Mouse (Mus musculus) heart, embryonic 10.5 days (tissue): ENCODE data around the gene Pcare. TPM values are rescaled to one million over a fixed set of nuclear protein-coding genes. Genes with fewer than 3 reads are reported as not detected.
"Not testable (repeated sequence)": the region's sequence is repeated elsewhere in the genome, so short reads cannot be mapped to it uniquely, and the experiment has no call there.

ENCODE experiments used
- DNase-seq: peaks from one replicate; pipeline ENCODE4 v3.0.0-alpha.2; 2017; ENCODE audit warnings: low spot score
- H3K27ac ChIP-seq: fragments of 300-500 bp; sonication (generic); 2 replicates; pipeline ENCODE4 v1.5.1; 2016; ENCODE audit warnings: mild to moderate bottlenecking
- H3K27me3 ChIP-seq: fragments of 300-500 bp; sonication (generic); 2 replicates; pipeline ENCODE4 v1.6.1; 2016; ENCODE audit warnings: mild to moderate bottlenecking; ENCODE audit not compliant: poor library complexity, insufficient read depth, severe bottlenecking
- H3K36me3 ChIP-seq: fragments of 300-500 bp; sonication (generic); 2 replicates; pipeline ENCODE4 v1.6.1; 2016; ENCODE audit warnings: mild to moderate bottlenecking, moderate library complexity
- H3K4me1 ChIP-seq: fragments of 300-500 bp; sonication (generic); 2 replicates; pipeline ENCODE4 v1.6.1; 2016; ENCODE audit warnings: mild to moderate bottlenecking
- H3K4me3 ChIP-seq: fragments of 300-500 bp; sonication (generic); 2 replicates; pipeline ENCODE4 v1.5.1; 2016; ENCODE audit warnings: mild to moderate bottlenecking, moderate library complexity
- H3K9me3 ChIP-seq: fragments of 300-500 bp; sonication (generic); 2 replicates; pipeline ENCODE4 v1.6.1; 2016; ENCODE audit warnings: mild to moderate bottlenecking, moderate library complexity
- WGBS: fragments of 180-500 bp; shearing (Covaris S2); methylation state at CpG from one replicate; pipeline ENCODE4 v1.1.7; 2016; 5-methylcytosine and 5-hydroxymethylcytosine counted together
- polyA plus RNA-seq: library from polyadenylated mRNA; unstranded; fragments of >200 nt; fragmentation: Nextera tagmentation; extraction: Ambion mirVana; gene quantifications from 2 replicates; pipeline ENCODE4 v1.2.1, GENCODE M21; 2016

Pcare gene
- polyA plus RNA-seq, 1 experiment from 2014 or later, result 0.03 TPM

DNA sequence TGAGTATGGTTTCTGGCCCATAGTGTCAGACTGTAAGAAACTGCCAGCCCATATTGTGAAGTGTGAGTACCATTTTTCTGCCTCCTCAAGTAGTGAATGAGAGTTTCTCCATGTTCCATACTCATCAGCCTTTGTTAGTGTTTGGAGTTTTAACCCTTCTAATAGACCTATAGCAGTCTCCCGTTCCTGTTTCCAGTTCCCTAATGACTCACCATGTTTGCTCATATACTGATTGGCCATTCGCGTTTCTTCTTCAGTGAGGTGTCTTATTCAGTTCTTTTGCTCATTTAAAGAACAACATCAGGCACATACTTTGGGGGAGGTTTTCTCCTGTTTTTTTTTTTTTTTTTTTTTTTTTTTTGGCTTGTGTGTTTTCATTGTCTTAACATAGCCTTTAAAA is 18.0 kb upstream of the Pcare start:
- Histone ChIP-seq H3K4me3 (no peak overlapping the region), H3K9me3 (no peaks in the 10 kb centered on the region), H3K36me3 (no peaks in the 10 kb centered on the region), H3K27me3 (no peaks in the 10 kb centered on the region), H3K27ac (no peak overlapping the region), H3K4me1 (no peaks in the 10 kb centered on the region)
- DNase-seq, result no peak
- WGBS, result 81% methylated on average over 3 of the region's 3 CpGs

DNA sequence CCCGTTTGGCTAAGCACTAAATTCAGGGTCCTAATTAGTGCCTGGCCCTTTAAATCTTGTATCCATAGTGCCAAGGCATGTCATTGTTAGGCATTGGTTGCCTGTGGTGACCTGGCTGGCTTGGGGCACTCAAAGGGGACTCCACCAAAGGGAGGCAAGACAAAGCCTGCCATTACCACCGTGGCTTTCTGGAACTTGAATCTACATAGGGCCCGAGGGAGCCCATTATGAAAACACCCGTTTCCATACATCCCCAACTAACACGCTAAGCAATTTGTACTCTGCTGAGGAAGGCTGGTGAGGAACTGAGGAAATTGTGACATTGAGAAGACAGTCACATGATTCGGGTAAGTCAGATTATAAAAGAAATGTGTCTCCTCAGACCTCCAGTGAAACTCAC is 16.9 kb upstream of the Pcare start:
- Histone ChIP-seq H3K36me3 (no peaks in the 10 kb centered on the region), H3K9me3 (no peaks in the 10 kb centered on the region), H3K4me1 (no peaks in the 10 kb centered on the region), H3K27ac (no peak overlapping the region), H3K4me3 (no peak overlapping the region), H3K27me3 (no peaks in the 10 kb centered on the region)
- 61% methylated on average over 6 of the region's 6 CpGs for WGBS
- no peak for DNase-seq

DNA sequence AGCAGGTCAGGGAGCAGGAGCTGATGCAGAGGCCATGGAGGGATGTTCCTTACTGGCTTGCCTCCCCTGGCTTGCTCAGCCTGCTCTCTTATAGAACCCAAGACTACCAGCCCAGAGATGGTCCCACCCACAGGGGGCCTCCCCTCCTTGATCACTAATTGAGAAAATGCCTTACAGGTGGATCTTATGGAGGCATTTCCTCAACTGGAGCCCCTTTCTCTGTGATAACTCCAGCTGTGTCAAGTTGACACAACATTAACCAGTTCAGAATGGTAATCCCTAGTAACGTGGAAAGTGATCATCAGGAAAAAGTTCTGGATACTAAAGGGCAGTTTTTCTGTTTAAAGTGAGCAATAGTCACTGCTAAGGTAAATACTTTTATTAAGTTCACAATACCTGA is 15.5 kb upstream of the Pcare start, which contains the start of gene Clip4:
Clip4 (plus strand) TSS at position 301 of the 400 bp plus-strand sequence.
- H3K9me3 ChIP-seq, DNase-seq, H3K27ac ChIP-seq, H3K36me3 ChIP-seq, H3K4me1 ChIP-seq, H3K4me3 ChIP-seq, H3K27me3 ChIP-seq: not testable (repeated sequence)
- 76% methylated on average over 1 of the region's 1 CpGs for WGBS

GRCm38 (mm10) chr17:71760536-71760935 is 7.8 kb upstream of the Pcare start:
- Histone ChIP-seq H3K36me3 (no peaks in the 10 kb centered on the region), H3K9me3 (no peaks in the 10 kb centered on the region), H3K4me1 (peaks cover 5% of the 10 kb centered on the region; the same call in 1 of the 2 replicates), H3K27ac (no peak overlapping the region), H3K4me3 (no peak overlapping the region), H3K27me3 (no peaks in the 10 kb centered on the region)
- WGBS, result 75% methylated on average over 7 of the region's 7 CpGs
- DNase-seq, result no peak

DNA sequence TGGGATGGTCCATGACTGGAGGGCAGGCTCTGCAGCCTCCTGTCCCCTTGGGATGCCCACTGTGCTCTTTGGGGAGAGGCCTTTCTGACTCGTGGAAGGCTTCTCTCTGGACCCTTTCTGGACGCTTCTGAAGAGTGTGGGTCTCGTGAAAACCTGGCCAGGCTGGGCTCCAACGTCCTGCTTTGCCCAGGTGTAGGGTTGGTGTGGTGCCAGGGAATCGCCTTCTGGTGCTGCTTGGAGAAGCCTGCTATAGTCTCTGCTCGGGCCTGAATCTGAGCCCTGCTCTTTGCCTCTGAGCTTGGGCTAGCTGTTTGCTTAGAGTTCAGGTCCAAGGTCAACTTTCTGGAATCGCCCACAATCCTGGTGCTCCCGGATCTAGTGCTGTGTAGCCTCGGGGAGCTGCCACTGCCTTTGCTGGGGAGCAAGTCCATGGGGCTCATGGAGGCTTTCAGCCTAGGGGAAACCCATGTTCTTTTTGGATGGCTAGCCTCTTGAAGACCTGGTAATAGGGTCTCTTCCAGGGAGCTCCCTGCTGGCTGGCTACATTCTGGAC is 3.0 kb downstream of the Pcare start:
- H3K4me3 ChIP-seq, result no peak overlapping the region
- 0 out of 2 replicates have a peak, but pooled peaks cover 19% of the 10 kb centered on the region for H3K27me3 ChIP-seq
- H3K36me3 ChIP-seq, result no peaks in the 10 kb centered on the region
- no peak for DNase-seq
- H3K4me1 ChIP-seq, result peaks cover 14% of the 10 kb centered on the region
- no peak overlapping the region; the same call in 1 of the 2 replicates for H3K27ac ChIP-seq
- no peaks in the 10 kb centered on the region for H3K9me3 ChIP-seq
- WGBS, result 81% methylated on average over 9 of the region's 9 CpGs

GRCm38 (mm10) chr17:71747561-71747960 is 5.1 kb downstream of the Pcare start:
- Histone ChIP-seq H3K27ac (no peak overlapping the region), H3K4me1 (peaks cover 14% of the 10 kb centered on the region), H3K36me3 (no peaks in the 10 kb centered on the region), H3K4me3 (no peak overlapping the region), H3K27me3 (0 out of 2 replicates have a peak, but pooled peaks cover 19% of the 10 kb centered on the region), H3K9me3 (no peaks in the 10 kb centered on the region)
- DNase-seq, result no peak
- 82% methylated on average over 8 of the region's 8 CpGs for WGBS

GRCm38 (mm10) chr17:71746114-71746513 is 6.6 kb downstream of the Pcare start:
- Histone ChIP-seq H3K27me3 (0 out of 2 replicates have a peak, but pooled peaks cover 12% of the 10 kb centered on the region), H3K4me1 (peaks cover 14% of the 10 kb centered on the region), H3K27ac (0 out of 2 replicates have a peak overlapping the region, but pooled peaks have one; percentile 42), H3K4me3 (no peak overlapping the region), H3K36me3 (no peaks in the 10 kb centered on the region), H3K9me3 (no peaks in the 10 kb centered on the region)
- 82% methylated on average over 9 of the region's 9 CpGs for WGBS
- DNase-seq, result no peak

GRCm38 (mm10) chr17:71742935-71743334 is 9.8 kb downstream of the Pcare start:
- Histone ChIP-seq H3K4me3 (no peak overlapping the region), H3K4me1 (peaks cover 9% of the 10 kb centered on the region; the same call in 1 of the 2 replicates), H3K27ac (no peak overlapping the region), H3K27me3 (no peaks in the 10 kb centered on the region), H3K36me3 (no peaks in the 10 kb centered on the region), H3K9me3 (no peaks in the 10 kb centered on the region)
- 48% methylated on average over 5 of the region's 5 CpGs for WGBS
- no peak for DNase-seq

- no peak for DNase-seq
- Histone ChIP-seq H3K27ac (no peak overlapping the region), H3K4me1 (peaks cover 6% of the 10 kb centered on the region; the same call in 1 of the 2 replicates), H3K27me3 (no peaks in the 10 kb centered on the region), H3K36me3 (no peaks in the 10 kb centered on the region), H3K4me3 (no peak overlapping the region), H3K9me3 (no peaks in the 10 kb centered on the region)
- WGBS, result 88% methylated on average over 3 of the region's 3 CpGs
Measured at GRCm38 (mm10) chr17:71742156-71742555, 10.5 kb downstream of the Pcare start.

GRCm38 (mm10) chr17:71736442-71736841 is 16.3 kb downstream of the Pcare start:
- 61% methylated on average over 3 of the region's 3 CpGs for WGBS
- Histone ChIP-seq H3K9me3 (no peaks in the 10 kb centered on the region; the same call in 1 of the 2 replicates), H3K36me3 (no peaks in the 10 kb centered on the region), H3K27me3 (no peaks in the 10 kb centered on the region), H3K4me1 (peaks cover 20% of the 10 kb centered on the region), H3K27ac (0 out of 2 replicates have a peak overlapping the region, but pooled peaks have one; percentile 59), H3K4me3 (no peak overlapping the region)
- DNase-seq, result no peak

DNA sequence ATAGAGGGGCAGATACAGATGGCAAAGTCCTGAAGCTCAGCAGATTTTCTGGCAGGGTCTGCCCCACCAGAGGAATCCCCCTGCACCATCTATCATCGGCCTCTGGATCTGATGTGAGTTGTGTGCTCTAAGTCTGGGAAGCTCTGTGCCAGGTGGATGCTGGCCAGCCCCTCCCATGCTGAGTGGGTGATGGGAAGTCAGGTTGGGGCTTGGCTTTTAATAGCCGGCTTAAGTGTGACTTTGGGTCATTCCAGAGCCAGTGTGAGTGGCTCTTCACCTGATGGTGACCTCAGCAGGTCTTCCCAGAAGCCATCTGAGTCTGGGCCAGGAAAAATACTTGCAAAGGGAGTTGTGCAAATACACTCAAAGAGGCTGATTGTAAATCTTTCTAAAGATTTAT is 22.0 kb downstream of the Pcare start:
- peaks cover 12% of the 10 kb centered on the region for H3K4me1 ChIP-seq
- H3K27me3 ChIP-seq, result no peaks in the 10 kb centered on the region
- no peak overlapping the region for H3K4me3 ChIP-seq
- no peak overlapping the region for H3K27ac ChIP-seq
- DNase-seq, result no peak
- 56% methylated on average over 2 of the region's 2 CpGs for WGBS
- H3K36me3 ChIP-seq, result no peaks in the 10 kb centered on the region
- no peaks in the 10 kb centered on the region; the same call in 1 of the 2 replicates for H3K9me3 ChIP-seq

- peak; percentile 83 for DNase-seq
- WGBS, result 25% methylated on average over 3 of the region's 3 CpGs
- Histone ChIP-seq H3K4me3 (no peak overlapping the region), H3K27ac (peak overlapping the region; percentile 88), H3K4me1 (peaks cover 32% of the 10 kb centered on the region), H3K27me3 (no peaks in the 10 kb centered on the region), H3K36me3 (peaks cover 4% of the 10 kb centered on the region; the same call in 1 of the 2 replicates), H3K9me3 (no peaks in the 10 kb centered on the region)
Measured at GRCm38 (mm10) chr17:71721019-71721418, 31.7 kb downstream of the Pcare start.

- no peak overlapping the region for H3K4me3 ChIP-seq
- H3K36me3 ChIP-seq, result peaks cover 4% of the 10 kb centered on the region; the same call in 1 of the 2 replicates
- peaks cover 32% of the 10 kb centered on the region for H3K4me1 ChIP-seq
Measured at GRCm38 (mm10) chr17:71720434-71720833, 32.3 kb downstream of the Pcare start.

More at GRCm38 (mm10) chr17:71720434-71720833, 32.3 kb downstream of the Pcare start:
- no peak for DNase-seq
- H3K9me3 ChIP-seq, result no peaks in the 10 kb centered on the region
- H3K27me3 ChIP-seq, result no peaks in the 10 kb centered on the region
- H3K27ac ChIP-seq, result peak overlapping the region; percentile 88
